Mouse (Mus musculus) testis, adult 2 months (tissue): ENCODE measurements around the gene Pip4k2a. TPM values are rescaled to one million over a fixed set of nuclear protein-coding genes. Genes with fewer than 3 reads are reported as not detected.

Experiments
- H3K27ac ChIP-seq: fragments of 200-500 bp; 2 replicates; pipeline ENCODE4 v1.5.1; 2012; ENCODE audit warnings: low read depth, low read length; ENCODE audit not compliant: control insufficient read depth, insufficient read depth
- H3K27me3 ChIP-seq: fragments of 200-500 bp; 2 replicates; pipeline ENCODE4 v1.6.1; 2012; ENCODE audit warnings: mild to moderate bottlenecking, low read length, moderate library complexity; ENCODE audit not compliant: control insufficient read depth, insufficient read depth
- H3K36me3 ChIP-seq: fragments of 200-500 bp; 2 replicates; pipeline ENCODE4 v1.6.1; 2012; ENCODE audit warnings: mild to moderate bottlenecking, low read length; ENCODE audit not compliant: control insufficient read depth, insufficient read depth
- H3K4me1 ChIP-seq: fragments of 200-500 bp; 2 replicates; pipeline ENCODE4 v1.6.1; 2012; ENCODE audit warnings: low read length; ENCODE audit not compliant: control insufficient read depth, insufficient read depth
- H3K4me3 ChIP-seq: fragments of 200-500 bp; 2 replicates; pipeline ENCODE4 v1.5.1; 2012; ENCODE audit warnings: low read depth, mild to moderate bottlenecking, low read length, moderate library complexity, mixed read lengths; ENCODE audit not compliant: control insufficient read depth
- CTCF ChIP-seq: fragments of 200-500 bp; IDR thresholded peaks from 2 replicates; pipeline ENCODE4 v1.5.1; 2012; ENCODE audit warnings: low read depth, mild to moderate bottlenecking, inconsistent platforms, low read length, moderate library complexity; ENCODE audit not compliant: control insufficient read depth, insufficient read depth, insufficient replicate concordance
- POLR2A ChIP-seq: fragments of 200-500 bp; IDR thresholded peaks from 2 replicates; pipeline ENCODE4 v1.6.1; 2012; ENCODE audit warnings: low read depth, mild to moderate bottlenecking, inconsistent platforms, low read length, moderate library complexity; ENCODE audit not compliant: control insufficient read depth
- polyA plus RNA-seq: library from polyadenylated mRNA; depleted of rRNA; stranded (reverse); fragments of >200 nt; gene quantifications from 2 replicates; pipeline ENCODE4 v1.2.3, GENCODE M21; 2012; rRNA removed

Pip4k2a gene
- polyA plus RNA-seq, result 1.0 and 1.3 TPM in 2 replicates

GRCm38 (mm10) chr2:18998054-18998478, at the start of gene Pip4k2a, which contains the start of gene 4930426L09Rik:
Gene Pip4k2a (minus strand): TSS chr2:18998126.
Gene 4930426L09Rik (plus strand): TSS chr2:18998343.
- H3K36me3 ChIP-seq, result no peaks in the 10 kb centered on the region
- H3K27me3 ChIP-seq, result no peaks in the 10 kb centered on the region
- peak within 1 kb of the TSS; percentile 93 for H3K27ac ChIP-seq
- H3K4me3 ChIP-seq, result peak within 1 kb of the TSS; percentile 93
- peaks cover 16% of the 10 kb centered on the region for H3K4me1 ChIP-seq
- TF ChIP-seq CTCF (no peak), POLR2A (peak; percentile 76)

GRCm38 (mm10) chr2:19037907-19038570, 40.1 kb upstream of the Pip4k2a start:
- Histone ChIP-seq H3K27ac (no peak overlapping the region), H3K4me1 (no peaks in the 10 kb centered on the region), H3K4me3 (no peak overlapping the region), H3K36me3 (no peaks in the 10 kb centered on the region), H3K27me3 (no peaks in the 10 kb centered on the region)
- TF ChIP-seq POLR2A, result no peak
- no peak for TF ChIP-seq CTCF

DNA sequence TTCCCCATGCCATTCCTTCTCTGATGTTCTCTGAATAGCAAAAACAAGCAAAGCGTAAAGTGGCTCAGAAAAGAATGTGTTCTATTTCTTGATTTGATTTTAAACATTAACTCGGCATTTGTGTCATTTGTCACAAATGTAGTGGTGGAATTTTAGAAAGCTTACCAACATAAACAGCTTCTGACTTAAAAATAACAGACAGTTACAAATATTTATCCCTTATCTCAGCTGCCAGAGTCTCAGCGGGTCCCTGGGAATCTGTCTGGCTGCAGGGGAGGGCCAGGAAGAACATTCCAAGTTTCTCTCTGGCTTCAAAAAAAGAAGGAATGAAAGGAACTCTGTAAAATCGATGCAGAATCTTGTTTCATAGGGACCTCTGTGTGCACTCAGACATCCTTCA, 39.5 kb upstream of the Pip4k2a start:
- Histone ChIP-seq H3K36me3 (no peaks in the 10 kb centered on the region), H3K4me1 (no peaks in the 10 kb centered on the region), H3K27me3 (no peaks in the 10 kb centered on the region), H3K4me3 (no peak overlapping the region), H3K27ac (no peak overlapping the region)
- TF ChIP-seq CTCF (no peak), POLR2A (no peak)

GRCm38 (mm10) chr2:19024807-19025206, 26.9 kb upstream of the Pip4k2a start:
- Histone ChIP-seq H3K4me1 (no peaks in the 10 kb centered on the region), H3K4me3 (no peak overlapping the region), H3K27me3 (no peaks in the 10 kb centered on the region), H3K27ac (no peak overlapping the region), H3K36me3 (no peaks in the 10 kb centered on the region)
- TF ChIP-seq CTCF, result no peak

- TF ChIP-seq CTCF, result no peak
- TF ChIP-seq POLR2A, result no peak
- Histone ChIP-seq H3K4me1 (no peaks in the 10 kb centered on the region), H3K27me3 (no peaks in the 10 kb centered on the region), H3K36me3 (no peaks in the 10 kb centered on the region), H3K27ac (no peak overlapping the region), H3K4me3 (no peak overlapping the region)
Observed at GRCm38 (mm10) chr2:19018034-19018433, 20.1 kb upstream of the Pip4k2a start.

DNA sequence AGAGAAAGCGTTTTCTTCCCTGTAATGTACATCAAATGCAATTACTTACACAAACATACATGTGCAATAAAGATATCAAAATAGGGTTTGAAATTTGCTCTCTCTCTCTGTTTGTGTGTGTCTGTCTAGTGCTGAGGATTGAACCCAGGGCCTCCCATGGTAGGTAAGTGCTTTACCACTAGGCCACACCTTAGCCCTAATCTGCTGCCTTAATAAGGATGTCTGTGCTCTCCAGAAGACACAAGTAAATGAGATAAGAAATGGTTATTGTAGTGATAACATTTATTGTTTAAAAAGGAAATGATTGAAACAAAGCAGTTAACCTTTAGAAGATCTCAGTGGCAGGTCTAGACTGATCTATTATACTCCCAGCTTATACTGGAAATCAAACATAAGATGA, 18.9 kb upstream of the Pip4k2a start:
- no peak for TF ChIP-seq CTCF
- TF ChIP-seq POLR2A, result no peak
- no peak overlapping the region for H3K27ac ChIP-seq
- H3K27me3 ChIP-seq, result no peaks in the 10 kb centered on the region
- H3K4me1 ChIP-seq, result no peaks in the 10 kb centered on the region
- H3K4me3 ChIP-seq, result no peak overlapping the region
- H3K36me3 ChIP-seq, result no peaks in the 10 kb centered on the region

DNA sequence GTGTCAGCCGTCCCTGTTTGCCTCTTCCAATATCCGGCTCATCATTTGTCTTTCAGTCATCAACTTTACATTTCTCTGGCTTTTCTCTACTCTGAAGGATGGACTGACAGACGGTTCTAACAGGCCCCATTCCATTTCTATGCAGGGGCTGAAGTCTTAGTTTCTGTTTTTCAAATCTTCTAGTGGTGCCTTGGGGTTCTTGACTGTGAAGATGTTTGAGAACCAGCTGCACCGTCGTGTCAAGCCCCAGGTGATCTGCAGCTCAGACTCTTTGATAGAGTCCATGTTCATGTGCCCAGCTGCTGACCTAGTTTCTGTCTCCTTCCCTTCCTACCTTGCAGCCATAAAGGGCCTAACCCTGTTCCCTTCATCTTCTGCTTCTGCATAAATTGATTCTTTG, 18.4 kb upstream of the Pip4k2a start:
- TF ChIP-seq CTCF, result no peak
- TF ChIP-seq POLR2A, result no peak
- Histone ChIP-seq H3K4me1 (no peaks in the 10 kb centered on the region), H3K36me3 (no peaks in the 10 kb centered on the region), H3K27me3 (no peaks in the 10 kb centered on the region), H3K4me3 (no peak overlapping the region), H3K27ac (no peak overlapping the region)
